Mouse (Mus musculus): ENCODE measurements around the gene Qk. TPM values are rescaled to one million over a fixed set of nuclear protein-coding genes. Genes with fewer than 3 reads are reported as not detected.
A peak's percentile ranks its signal among the peaks of the same experiment; 100 is the strongest.

Gene Qk
- 100 to 1,000 TPM; 339 to 352 TPM for total RNA-seq (2021)
- long read RNA-seq, experiment 1, full-length matches to known transcripts = 142 of 192 reads
- long read RNA-seq, experiment 1, partial matches to known transcripts = 15 of 192 reads
- long read RNA-seq, experiment 1, other reads (novel, unspliced or antisense) = 35 of 192 reads
- long read RNA-seq, experiment 2, full-length matches to known transcripts = 94 of 149 reads
- long read RNA-seq, experiment 2, partial matches to known transcripts = 6 of 149 reads
- long read RNA-seq, experiment 2, other reads (novel, unspliced or antisense) = 49 of 149 reads

DNA sequence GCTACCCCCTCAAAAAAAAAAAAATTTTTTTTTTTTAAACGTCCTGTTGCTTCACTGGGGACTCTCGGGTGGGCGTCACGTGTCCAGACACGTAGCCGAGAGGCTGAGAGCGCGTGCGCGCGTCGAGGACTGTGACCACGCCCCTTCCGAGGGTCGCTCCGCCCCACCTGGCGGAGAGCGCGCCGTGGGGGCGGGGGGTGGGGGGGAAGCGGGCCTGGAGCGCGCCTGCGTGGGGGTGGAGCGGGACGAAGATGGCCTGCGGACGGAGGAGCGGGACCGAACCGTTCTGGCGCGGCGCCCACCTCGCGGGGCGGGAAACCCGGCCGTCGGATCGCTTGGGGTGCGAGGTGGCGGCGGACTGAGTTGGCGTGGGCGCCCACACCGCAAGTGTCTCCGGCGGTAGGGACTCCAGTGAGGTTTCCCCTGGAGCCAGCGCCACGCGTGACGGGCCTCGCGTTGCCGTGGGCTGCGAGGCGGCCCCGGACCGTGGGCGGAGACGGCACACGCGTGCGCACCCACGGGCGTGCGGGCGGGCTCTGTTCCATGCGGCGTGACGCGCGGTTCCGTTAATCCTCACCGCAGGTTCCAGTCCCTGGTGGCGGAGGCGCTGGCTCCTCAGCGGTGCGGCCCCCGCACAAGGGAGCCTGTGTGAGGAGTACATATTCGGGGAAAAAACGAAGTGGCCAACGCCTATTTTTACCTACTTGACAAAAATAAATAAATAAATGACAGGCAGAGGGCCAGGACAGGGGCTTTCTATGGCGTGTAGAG is at the start of gene Qk:
TSS of gene Qk (minus strand) at position 170 of the 771 bp plus-strand sequence.
- intact Hi-C loops (cut with DNase I) = loop anchor here (5.0 to 10.0 kb wide), 8 partner anchors 77 to 1657 kb away; no protein-coding TSS in a partner anchor
- DNase-seq (ENCODE audit: low spot score in 2 of 2) = peak; percentile 96

- intact Hi-C loops (cut with DNase I) = no loop called here
- DNase-seq (ENCODE audit: low spot score in 2 of 2) = no peak
Observed at GRCm38 (mm10) chr17:10367044-10367443, 47.4 kb upstream of the Qk start.

GRCm38 (mm10) chr17:10366577-10366976 is 46.9 kb upstream of the Qk start:
- intact Hi-C loops (cut with DNase I) = no loop called here
- DNase-seq (ENCODE audit: low spot score in 2 of 2) = no peak

DNA sequence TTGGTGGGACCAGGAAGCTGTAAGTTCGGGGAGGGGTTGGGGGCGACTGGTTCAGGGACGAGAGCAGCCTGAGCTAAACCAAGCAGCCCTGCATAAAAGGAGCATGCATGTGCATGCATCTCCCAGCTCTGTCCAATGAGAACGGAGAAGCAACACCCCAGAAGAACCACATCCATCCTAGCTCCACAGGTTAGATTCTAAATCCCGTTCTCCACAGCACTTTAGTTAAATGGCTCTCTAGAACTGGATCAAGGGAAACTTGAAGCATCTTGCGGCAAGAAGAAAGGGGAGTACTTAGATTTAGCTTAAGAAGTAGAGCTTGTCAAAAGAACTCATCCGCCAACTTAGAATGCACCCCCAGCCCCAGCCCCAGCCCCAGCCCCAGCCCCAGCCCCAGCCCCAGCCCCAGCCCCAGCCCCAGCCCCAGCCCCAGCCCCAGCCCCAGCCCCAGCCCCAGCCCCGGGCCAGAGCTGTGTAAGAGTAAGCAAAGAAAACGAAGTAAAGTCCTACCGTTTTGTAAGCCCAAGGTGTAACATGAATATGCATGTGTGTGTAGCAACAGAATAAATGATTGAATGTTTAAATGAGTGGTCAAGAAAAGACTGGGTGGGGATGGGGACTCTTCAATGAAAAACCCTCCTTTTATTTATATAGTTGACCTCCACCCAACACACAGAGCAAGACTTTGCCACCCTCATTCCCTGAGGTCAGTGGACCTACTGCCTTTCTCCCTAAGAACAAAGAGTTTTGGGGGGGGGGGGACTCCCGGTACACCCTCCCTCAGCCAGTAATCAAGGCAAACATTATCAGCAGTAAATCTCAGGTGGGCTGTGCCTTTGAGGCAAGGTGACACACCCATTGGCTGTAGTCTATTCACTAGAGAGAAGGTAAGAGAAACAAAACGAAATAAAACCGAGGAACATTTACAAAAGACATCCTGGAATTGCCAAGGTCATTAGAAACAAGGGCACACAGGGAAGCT is 46.1 kb upstream of the Qk start:
- intact Hi-C loops (cut with DNase I) = no loop called here
- no peak for DNase-seq (ENCODE audit: low spot score in 2 of 2)

GRCm38 (mm10) chr17:10363151-10363550 is 43.5 kb upstream of the Qk start:
- no peak for DNase-seq (ENCODE audit: low spot score in 2 of 2)
- intact Hi-C loops (cut with DNase I) = no loop called here

- DNase-seq (ENCODE audit: low spot score in 2 of 2) = no peak
- intact Hi-C loops (cut with DNase I) = no loop called here
Observed at GRCm38 (mm10) chr17:10361882-10362291, 42.2 kb upstream of the Qk start.

DNA sequence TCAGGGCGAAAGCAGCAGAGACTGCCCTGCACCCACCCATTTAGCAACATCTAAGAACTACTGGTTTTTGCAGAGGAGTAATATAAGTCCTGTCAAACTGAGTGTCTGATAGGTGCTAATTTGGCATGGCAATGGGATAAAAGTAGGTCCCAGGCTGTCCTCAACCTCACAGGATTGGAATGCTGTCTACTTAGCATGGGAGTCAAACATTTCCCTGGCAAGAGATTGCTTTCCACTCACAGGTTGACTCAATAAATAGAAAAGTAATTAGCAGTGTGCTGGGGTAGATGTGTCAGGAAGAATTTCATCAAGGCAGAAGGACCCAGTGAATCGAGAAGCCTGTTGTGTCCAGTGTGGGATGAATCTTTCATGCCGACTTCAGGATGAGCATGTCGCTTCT is 41.1 kb upstream of the Qk start:
- intact Hi-C loops (cut with DNase I) = no loop called here
- DNase-seq (ENCODE audit: low spot score in 2 of 2) = no peak

DNA sequence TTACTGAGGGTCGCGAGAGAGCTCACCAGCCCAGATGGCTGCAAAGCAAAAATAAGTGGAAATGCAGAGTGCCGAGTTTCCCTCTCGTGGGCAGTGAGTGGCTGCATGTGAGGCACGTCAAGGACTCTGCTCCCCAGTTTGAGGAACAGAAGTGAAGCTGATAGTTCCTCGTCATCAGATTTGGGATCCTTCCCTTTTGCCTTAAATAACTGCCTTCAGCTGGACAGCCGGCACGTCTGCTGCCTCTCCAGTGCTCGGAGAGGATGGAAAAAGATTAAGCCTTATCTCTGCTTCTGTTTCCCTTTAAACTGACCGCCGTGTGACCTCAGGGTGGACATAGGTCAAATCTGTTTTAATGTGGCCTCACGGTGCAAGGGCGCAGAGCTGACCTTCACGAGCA is 39.8 kb upstream of the Qk start:
- DNase-seq (ENCODE audit: low spot score in 2 of 2) = peak; percentile 43 to 44
- intact Hi-C loops (cut with DNase I) = no loop called here

DNA sequence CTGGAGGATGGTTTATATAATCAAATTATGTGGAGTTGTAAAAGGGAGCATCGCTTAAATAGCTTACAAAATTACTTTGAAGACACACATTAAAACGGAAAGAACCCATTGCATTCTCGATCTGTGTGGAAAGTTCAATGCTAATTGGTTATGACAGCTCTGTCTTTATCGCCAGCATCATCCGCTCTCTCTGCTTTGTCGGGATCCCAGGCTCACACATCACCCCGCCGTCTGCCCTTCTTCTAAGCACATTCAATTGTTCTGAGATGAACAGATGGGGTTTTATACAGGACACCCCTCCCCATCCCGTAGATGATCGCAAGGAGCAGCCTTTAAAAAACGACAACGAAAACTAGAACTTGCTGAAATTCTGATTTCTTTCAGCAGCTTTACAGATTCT is 37.7 kb upstream of the Qk start:
- intact Hi-C loops (cut with DNase I) = no loop called here
- DNase-seq (ENCODE audit: low spot score in 2 of 2) = no peak

- DNase-seq (ENCODE audit: low spot score in 2 of 2) = no peak
Observed at GRCm38 (mm10) chr17:10356294-10356693, 36.6 kb upstream of the Qk start.

DNA sequence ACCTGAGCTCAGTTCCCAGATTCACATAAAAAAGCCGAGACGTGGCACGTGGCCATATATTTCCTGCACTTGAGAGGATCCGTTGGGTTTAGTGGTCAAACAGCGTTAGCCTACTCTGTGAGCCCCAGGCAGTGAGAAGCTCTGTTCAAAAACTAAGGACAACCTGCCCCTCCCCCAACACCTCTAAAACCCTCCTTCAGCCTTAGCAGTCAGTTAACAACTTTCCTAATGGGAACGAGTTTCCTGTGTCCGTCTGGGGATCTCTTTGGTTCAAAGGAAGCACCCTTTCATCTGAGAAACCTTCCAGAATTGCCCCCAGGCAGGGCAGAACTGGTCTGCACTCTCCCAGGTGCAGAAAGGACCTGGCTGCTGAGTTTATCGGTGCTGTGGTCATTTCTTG is 36.1 kb upstream of the Qk start:
- intact Hi-C loops (cut with DNase I) = no loop called here
- no peak for DNase-seq (ENCODE audit: low spot score in 2 of 2)

More at GRCm38 (mm10) chr17:10356294-10356693, 36.6 kb upstream of the Qk start:
- intact Hi-C loops (cut with DNase I) = no loop called here

DNA sequence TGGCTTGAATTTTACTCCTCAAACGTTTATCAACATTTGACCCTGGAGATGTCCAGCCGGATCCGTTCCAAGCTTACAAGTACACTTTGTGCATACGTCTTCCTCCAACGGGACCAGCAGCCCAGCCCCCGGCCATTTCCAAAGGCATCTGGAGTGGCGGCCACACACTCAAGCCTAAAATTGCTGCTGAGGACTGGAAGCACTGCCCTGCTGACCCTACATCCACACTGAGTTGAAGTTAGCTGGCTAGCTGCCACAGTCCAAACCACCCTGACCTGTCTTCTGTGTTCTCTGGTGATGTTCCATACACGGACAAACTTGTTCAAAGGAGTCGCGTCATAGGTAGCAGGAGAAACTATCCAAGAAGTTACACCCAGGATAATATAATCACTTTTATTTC is 18.6 kb upstream of the Qk start:
- DNase-seq (ENCODE audit: low spot score in 2 of 2) = no peak
- intact Hi-C loops (cut with DNase I) = loop anchor here (5.0 to 10.0 kb wide), 2 partner anchors 54 to 407 kb away; no protein-coding TSS in a partner anchor

- no peak for DNase-seq (ENCODE audit: low spot score in 2 of 2)
- intact Hi-C loops (cut with DNase I) = loop anchor here (5.0 to 10.0 kb wide), 2 partner anchors 56 to 408 kb away; no protein-coding TSS in a partner anchor
Observed at GRCm38 (mm10) chr17:10336558-10336957, 16.9 kb upstream of the Qk start.

GRCm38 (mm10) chr17:10335809-10336499 is 16.3 kb upstream of the Qk start:
- no peak for DNase-seq (ENCODE audit: low spot score in 2 of 2)
- intact Hi-C loops (cut with DNase I) = loop anchor here (5.0 to 10.0 kb wide), 2 partner anchors 56 to 409 kb away; no protein-coding TSS in a partner anchor

DNA sequence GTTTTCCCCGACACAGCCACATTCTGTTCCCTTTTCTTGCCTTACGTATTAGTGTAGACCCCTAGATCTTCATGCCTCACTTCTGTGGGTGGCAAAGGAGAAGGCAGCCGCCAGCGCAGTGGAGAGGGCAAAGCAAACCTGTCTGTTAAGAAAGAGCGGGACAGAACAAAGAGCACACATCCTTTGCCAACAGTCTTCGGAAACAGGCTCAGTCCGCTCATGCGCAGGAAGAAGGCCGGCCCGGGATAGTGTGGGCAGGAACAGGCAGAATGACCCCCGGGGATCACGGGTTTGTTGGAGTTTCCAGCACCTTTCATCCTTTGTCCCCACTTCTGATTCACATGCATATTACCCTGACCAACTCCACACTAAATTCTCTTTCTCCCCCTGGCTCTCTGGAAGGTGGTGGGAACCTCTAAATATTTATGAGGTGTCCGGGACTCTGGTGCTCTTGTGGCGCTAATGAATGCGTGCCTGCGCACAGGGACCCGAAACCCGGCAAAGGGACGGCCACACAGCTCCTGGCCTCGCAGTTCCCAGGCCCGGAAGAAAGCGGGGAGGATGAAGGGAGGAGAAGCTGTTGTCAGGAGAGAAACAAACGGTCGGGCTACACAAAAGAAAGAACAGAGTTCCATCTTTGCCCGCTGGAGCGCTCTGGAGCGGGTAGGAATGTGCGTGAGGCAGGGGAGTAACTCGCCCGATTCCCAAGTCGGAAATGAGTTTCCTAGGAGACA is 15.5 kb upstream of the Qk start:
- intact Hi-C loops (cut with DNase I) = loop anchor here (5.0 to 10.0 kb wide), 2 partner anchors 57 to 410 kb away; no protein-coding TSS in a partner anchor
- peak; percentile 73 to 74 for DNase-seq (ENCODE audit: low spot score in 2 of 2)

GRCm38 (mm10) chr17:10334481-10334880 is 14.8 kb upstream of the Qk start:
- DNase-seq (ENCODE audit: low spot score in 2 of 2) = no peak
- intact Hi-C loops (cut with DNase I) = loop anchor here (10.0 kb wide), 1 partner anchor 410 kb away; no protein-coding TSS in a partner anchor

GRCm38 (mm10) chr17:10333321-10333720 is 13.7 kb upstream of the Qk start:
- intact Hi-C loops (cut with DNase I) = loop anchor here (10.0 kb wide), 1 partner anchor 411 kb away; no protein-coding TSS in a partner anchor
- DNase-seq (ENCODE audit: low spot score in 2 of 2) = no peak

DNA sequence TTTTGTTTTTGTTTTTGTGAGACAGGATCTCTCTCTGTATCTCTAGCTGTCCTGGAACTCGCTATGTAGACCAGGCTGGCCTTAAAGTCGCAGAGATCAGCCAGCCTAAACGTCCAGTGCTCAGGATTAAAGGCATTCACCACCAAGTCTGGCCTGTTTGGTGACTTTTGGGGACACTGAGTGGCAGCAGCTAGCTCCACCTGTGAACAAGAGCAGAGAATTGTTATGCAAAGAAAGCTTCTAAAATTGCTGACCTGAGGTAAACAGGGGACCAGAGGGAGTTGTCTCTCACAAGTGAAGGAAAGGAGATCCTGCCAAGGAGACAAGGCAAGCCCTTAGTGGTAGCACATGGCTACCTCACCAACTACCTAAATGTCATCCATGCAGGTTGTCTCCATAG is 12.5 kb upstream of the Qk start:
- DNase-seq (ENCODE audit: low spot score in 2 of 2) = no peak
- intact Hi-C loops (cut with DNase I) = loop anchor here (10.0 kb wide), 1 partner anchor 413 kb away; no protein-coding TSS in a partner anchor
